Mouse (Mus musculus): ENCODE results near the gene Prss27.

GRCm38 (mm10) chr17:23993559-23994428 is 44.1 kb upstream of the Prss27 start:
- peak; percentile 30; the same call in 1 of the 2 replicates for TF ChIP-seq POLR2A (IDR thresholded peaks at IDR 0.05; ENCODE audit: low read depth, low read length)
- peak; percentile 80; the same call in 1 of the 2 replicates for TF ChIP-seq CTCF (IDR thresholded peaks at IDR 0.05; ENCODE audit: extremely low read depth, insufficient read length, insufficient replicate concordance, low read depth, low read length)

Data from small intestine, adult 2 months (tissue).